8 mouse cellular contexts compared by ENCODE assay signal in the genomic region with DNA sequence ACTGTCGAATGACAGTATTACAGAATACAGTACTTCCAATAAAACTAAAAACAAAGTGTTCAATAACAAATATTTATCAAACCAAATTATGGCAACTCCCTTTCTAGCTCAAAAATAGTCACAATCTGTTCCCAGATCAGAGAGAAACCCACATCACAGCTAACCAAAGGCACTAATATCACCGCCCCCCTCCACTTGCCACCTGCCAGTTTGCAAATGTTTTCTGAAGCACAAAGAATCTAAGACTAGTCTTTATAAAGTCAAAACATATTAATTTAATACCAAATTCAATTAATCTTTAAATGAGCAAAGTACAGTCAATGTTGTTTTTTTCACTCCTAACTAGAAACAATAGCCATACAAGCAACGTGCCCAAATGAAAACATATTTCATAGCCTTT. TPM values are rescaled to one million over a fixed set of nuclear protein-coding genes. Genes with fewer than 3 reads are reported as not detected.
DNase-seq lines count a peak whose midpoint lies in the region; ATAC-seq lines count a peak whose summit lies in the region.

No protein-coding gene starts in this region.

- WGBS in heart, embryonic 16.5 days = 69% methylated on average over 3 of the region's 3 CpGs
- 85% methylated on average over 3 of the region's 3 CpGs for WGBS in embryonic facial prominence, embryonic 13.5 days
- 69% methylated on average over 3 of the region's 3 CpGs for WGBS in hindbrain, embryonic 12.5 days
- WGBS in midbrain, embryonic 13.5 days = 66% methylated on average over 3 of the region's 3 CpGs

- H3K4me3 ChIP-seq in heart, embryonic 16.5 days (ENCODE audit: low read length) = peak overlapping the region; percentile 96
- H3K4me3 ChIP-seq in embryonic facial prominence, embryonic 13.5 days = 0 out of 2 replicates have a peak overlapping the region, but pooled peaks have one; percentile 91
- H3K4me3 ChIP-seq in hindbrain, embryonic 12.5 days = peak overlapping the region; percentile 91
- peak overlapping the region; percentile 98 for H3K4me3 ChIP-seq in midbrain, embryonic 13.5 days (replicated peaks)

- ATAC-seq in heart, embryonic 16.5 days (replicated peaks; ENCODE audit: extremely low read depth, insufficient read depth, low FRiP score) = no peak
- no peak for ATAC-seq in embryonic facial prominence, embryonic 13.5 days (ENCODE audit: insufficient number of reproducible peaks, insufficient read depth, low FRiP score, low TSS enrichment, low read depth)
- no peak for ATAC-seq in hindbrain, embryonic 12.5 days (ENCODE audit: low FRiP score)
- ATAC-seq in midbrain, embryonic 13.5 days = no peak
- no peak for ATAC-seq in frontal cortex, adult (ENCODE audit: low TSS enrichment)

- no peak for DNase-seq in heart, postnatal 36 days
- no peak for DNase-seq in retina, postnatal 1 day
- DNase-seq in right cerebral cortex, adult 2 months (ENCODE audit: low spot score in 2 of 2) = no peak

- H3K4me1 ChIP-seq in heart, embryonic 16.5 days (ENCODE audit: control insufficient read depth, insufficient read depth, low read length) = peaks cover 56% of the 10 kb centered on the region
- peaks cover 54% of the 10 kb centered on the region for H3K4me1 ChIP-seq in embryonic facial prominence, embryonic 13.5 days
- peaks cover 38% of the 10 kb centered on the region for H3K4me1 ChIP-seq in hindbrain, embryonic 12.5 days
- peaks cover 60% of the 10 kb centered on the region for H3K4me1 ChIP-seq in midbrain, embryonic 13.5 days (replicated peaks)

- H3K4me2 ChIP-seq in heart, embryonic 16.5 days (ENCODE audit: low read depth, low read length) = peak overlapping the region; percentile 86
- peak overlapping the region; percentile 91 for H3K4me2 ChIP-seq in embryonic facial prominence, embryonic 13.5 days
- H3K4me2 ChIP-seq in hindbrain, embryonic 12.5 days (replicated peaks) = peak overlapping the region; percentile 80
- H3K4me2 ChIP-seq in midbrain, embryonic 13.5 days (replicated peaks) = peak overlapping the region; percentile 92

- no peaks in the 10 kb centered on the region for H3K36me3 ChIP-seq in heart, embryonic 16.5 days (ENCODE audit: control insufficient read depth, insufficient read depth)
- H3K36me3 ChIP-seq in embryonic facial prominence, embryonic 13.5 days = no peaks in the 10 kb centered on the region
- H3K36me3 ChIP-seq in hindbrain, embryonic 12.5 days = no peaks in the 10 kb centered on the region
- H3K36me3 ChIP-seq in midbrain, embryonic 13.5 days = no peaks in the 10 kb centered on the region

- H3K27me3 ChIP-seq in heart, embryonic 16.5 days (ENCODE audit: control insufficient read depth, insufficient read depth, low read length) = no peaks in the 10 kb centered on the region
- no peaks in the 10 kb centered on the region for H3K27me3 ChIP-seq in embryonic facial prominence, embryonic 13.5 days
- H3K27me3 ChIP-seq in hindbrain, embryonic 12.5 days = no peaks in the 10 kb centered on the region
- H3K27me3 ChIP-seq in midbrain, embryonic 13.5 days = no peaks in the 10 kb centered on the region

- intact Hi-C loops in heart, postnatal 36 days (cut with DNase I) = loop anchor here (5.0 kb wide), 3 partner anchors 52 to 297 kb away; no protein-coding TSS in a partner anchor

- no peaks in the 10 kb centered on the region for H3K9me3 ChIP-seq in heart, embryonic 16.5 days (replicated peaks; ENCODE audit: control insufficient read depth, low read length)
- H3K9me3 ChIP-seq in embryonic facial prominence, embryonic 13.5 days = no peaks in the 10 kb centered on the region
- no peaks in the 10 kb centered on the region for H3K9me3 ChIP-seq in hindbrain, embryonic 12.5 days (replicated peaks)
- H3K9me3 ChIP-seq in midbrain, embryonic 13.5 days = no peaks in the 10 kb centered on the region

- H3K9ac ChIP-seq in heart, embryonic 16.5 days (ENCODE audit: low read length) = peak overlapping the region; percentile 99
- H3K9ac ChIP-seq in embryonic facial prominence, embryonic 13.5 days = no peak overlapping the region
- H3K9ac ChIP-seq in hindbrain, embryonic 12.5 days = peak overlapping the region; percentile 98; the same call in 1 of the 2 replicates
- peak overlapping the region; percentile 100 for H3K9ac ChIP-seq in midbrain, embryonic 13.5 days (replicated peaks)

- no peak overlapping the region for H3K27ac ChIP-seq in heart, embryonic 16.5 days (ENCODE audit: low read length)
- no peak overlapping the region for H3K27ac ChIP-seq in embryonic facial prominence, embryonic 13.5 days
- no peak overlapping the region for H3K27ac ChIP-seq in hindbrain, embryonic 12.5 days
- H3K27ac ChIP-seq in midbrain, embryonic 13.5 days = no peak overlapping the region

RNA-seq across cellular contexts. Expression of gene Arhgap21, which starts 3.3 kb away (rescaled TPM):
- polyA plus RNA-seq in heart, embryonic 16.5 days (2015; fragmentation: Nextera tagmentation; extraction: Ambion mirVana) = 14.8 and 18.6 TPM in 2 replicates
- total RNA-seq in heart, postnatal 36 days (2021) = 10 to 100 TPM; 73.4 to 85.7 TPM
- polyA plus RNA-seq in embryonic facial prominence, embryonic 13.5 days (2015; fragmentation: Nextera tagmentation; extraction: Ambion mirVana) = 9.7 and 12.0 TPM in 2 replicates
- polyA plus RNA-seq in hindbrain, embryonic 12.5 days (2016; fragmentation: Nextera tagmentation; extraction: Ambion mirVana) = 64.4 and 66.1 TPM in 2 replicates
- polyA plus RNA-seq in midbrain, embryonic 13.5 days (2015; fragmentation: Nextera tagmentation; extraction: Ambion mirVana) = 51.7 and 54.4 TPM in 2 replicates
